Mouse (Mus musculus) heart, embryonic 14.5 days (tissue): ENCODE data around the gene Pecr. TPM values are rescaled to one million over a fixed set of nuclear protein-coding genes. Genes with fewer than 3 reads are reported as not detected.

Experiments
- ATAC-seq: fragments of 200-750 bp; cut with Nextera tagmentation; 2 replicates; pipeline ENCODE4 v1.8.0; 2017; ENCODE audit warnings: low read depth, moderate TSS enrichment; ENCODE audit not compliant: insufficient number of reproducible peaks, insufficient read depth, low FRiP score
- H3K27ac ChIP-seq, 2 experiments: fragments of 200-500 bp in 1 of 2; fragments of 300-500 bp in 1 of 2; sonication (generic) in 1 of 2; replicated peaks in 1 of 2; 2 replicates each; pipeline ENCODE4 v1.5.1; 2012 to 2014; ENCODE audit warnings: low read depth in 2 of 2, low read length in 2 of 2, control low read depth in 1 of 2, mild to moderate bottlenecking in 1 of 2, mixed read lengths in 1 of 2; ENCODE audit not compliant: control insufficient read depth in 1 of 2, insufficient read depth in 1 of 2
- H3K27me3 ChIP-seq: fragments of 300-500 bp; sonication (generic); 2 replicates; pipeline ENCODE4 v1.6.1; 2014; ENCODE audit warnings: mild to moderate bottlenecking, low read length, control low read depth; ENCODE audit not compliant: control insufficient read depth, insufficient read depth
- H3K36me3 ChIP-seq: fragments of 300-500 bp; sonication (generic); 2 replicates; pipeline ENCODE4 v1.6.1; 2014; ENCODE audit warnings: mild to moderate bottlenecking, control low read depth, low read length, mixed read lengths; ENCODE audit not compliant: control insufficient read depth, insufficient read depth
- H3K4me1 ChIP-seq, 2 experiments: fragments of 200-500 bp in 1 of 2; fragments of 300-500 bp in 1 of 2; sonication (generic) in 1 of 2; 2 replicates each; pipeline ENCODE4 v1.6.1; 2012 to 2014; ENCODE audit warnings: low read length in 2 of 2, control low read depth in 1 of 2, mixed read lengths in 1 of 2; ENCODE audit not compliant: control insufficient read depth in 2 of 2, insufficient read depth in 2 of 2
- H3K4me2 ChIP-seq: fragments of 300-500 bp; sonication (generic); 2 replicates; pipeline ENCODE4 v1.6.1; 2014; ENCODE audit warnings: mild to moderate bottlenecking, low read length
- H3K4me3 ChIP-seq, 2 experiments: fragments of 200-500 bp in 1 of 2; fragments of 300-500 bp in 1 of 2; sonication (generic) in 1 of 2; 2 replicates each; pipeline ENCODE4 v1.5.1; 2012 to 2014; ENCODE audit warnings: low read length in 2 of 2, mild to moderate bottlenecking in 2 of 2, control low read depth in 1 of 2, low read depth in 1 of 2, moderate library complexity in 1 of 2; ENCODE audit not compliant: control insufficient read depth in 1 of 2, insufficient read depth in 1 of 2
- H3K9ac ChIP-seq: fragments of 300-500 bp; sonication (generic); 2 replicates; pipeline ENCODE4 v1.6.1; 2014; ENCODE audit warnings: mild to moderate bottlenecking, low read length
- H3K9me3 ChIP-seq: fragments of 300-500 bp; sonication (generic); 2 replicates; pipeline ENCODE4 v1.6.1; 2016; ENCODE audit warnings: low read length, control low read depth; ENCODE audit not compliant: control insufficient read depth
- WGBS: fragments of 180-500 bp; shearing (Covaris S2); extraction: QIAGEN DNeasy Blood & Tissue Kit; methylation state at CpG from one replicate; pipeline ENCODE4 v1.1.7; 2014; 5-methylcytosine and 5-hydroxymethylcytosine counted together
- polyA plus RNA-seq: library from polyadenylated mRNA; unstranded; fragments of >200 nt; fragmentation: Nextera tagmentation; extraction: Ambion mirVana; gene quantifications from 2 replicates; pipeline ENCODE4 v1.2.1, GENCODE M21; 2014

Gene Pecr
- polyA plus RNA-seq, 1 experiment from 2014 or later: 23.8 TPM

GRCm38 (mm10) chr1:72313399-72314039, 29.4 kb upstream of the Pecr start:
- ATAC-seq: no peak
- 76% methylated on average over 5 of the region's 5 CpGs for WGBS
- Histone ChIP-seq H3K9me3 (no peaks in the 10 kb centered on the region), H3K27me3 (no peaks in the 10 kb centered on the region; the same call in 1 of the 2 replicates), H3K4me1 (no peaks in the 10 kb centered on the region), H3K9ac (no peak overlapping the region), H3K27ac (no peak overlapping the region), H3K36me3 (peaks cover 35% of the 10 kb centered on the region), H3K4me2 (no peak overlapping the region), H3K4me3 (no peak overlapping the region)

- no peaks in the 10 kb centered on the region; the same call in 1 of the 2 replicates for H3K27me3 ChIP-seq
- no peak for ATAC-seq
Measured at GRCm38 (mm10) chr1:72312701-72313398, 28.7 kb upstream of the Pecr start.

GRCm38 (mm10) chr1:72309744-72310424, 25.8 kb upstream of the Pecr start:
- peaks cover 13% of the 10 kb centered on the region; the same call in 1 of the 2 replicates for H3K36me3 ChIP-seq
- no peak for ATAC-seq
- no peak overlapping the region for H3K4me3 ChIP-seq
- H3K9me3 ChIP-seq: no peaks in the 10 kb centered on the region
- no peak overlapping the region for H3K4me2 ChIP-seq
- H3K9ac ChIP-seq: no peak overlapping the region
- no peaks in the 10 kb centered on the region; the same call in 1 of the 2 replicates for H3K27me3 ChIP-seq
- 83% methylated on average over 6 of the region's 6 CpGs for WGBS
- H3K27ac ChIP-seq: no peak overlapping the region
- no peaks in the 10 kb centered on the region; a peak in 1 of 4 replicates for H3K4me1 ChIP-seq

More at GRCm38 (mm10) chr1:72312701-72313398, 28.7 kb upstream of the Pecr start:
- Histone ChIP-seq H3K4me2 (no peak overlapping the region), H3K27ac (no peak overlapping the region), H3K9ac (no peak overlapping the region), H3K4me1 (no peaks in the 10 kb centered on the region), H3K9me3 (no peaks in the 10 kb centered on the region), H3K36me3 (peaks cover 29% of the 10 kb centered on the region), H3K4me3 (no peak overlapping the region)
- 88% methylated on average over 9 of the region's 9 CpGs for WGBS

GRCm38 (mm10) chr1:72308919-72309318, 24.8 kb upstream of the Pecr start:
- H3K27me3 ChIP-seq: no peaks in the 10 kb centered on the region
- no peaks in the 10 kb centered on the region for H3K9me3 ChIP-seq
- no peak overlapping the region for H3K27ac ChIP-seq
- no peak overlapping the region for H3K4me2 ChIP-seq
- peaks cover 11% of the 10 kb centered on the region; the same call in 1 of the 2 replicates for H3K36me3 ChIP-seq
- no peak overlapping the region for H3K4me3 ChIP-seq
- H3K4me1 ChIP-seq: no peaks in the 10 kb centered on the region; a peak in 1 of 4 replicates
- ATAC-seq: no peak
- 64% methylated on average over 4 of the region's 4 CpGs for WGBS
- no peak overlapping the region for H3K9ac ChIP-seq

- Histone ChIP-seq H3K4me1 (no peaks in the 10 kb centered on the region; a peak in 1 of 4 replicates), H3K4me3 (peak within 1 kb of the TSS; percentile 52 to 91), H3K4me2 (peak within 1 kb of the TSS; percentile 81), H3K36me3 (peaks cover 9% of the 10 kb centered on the region; the same call in 1 of the 2 replicates), H3K27me3 (no peaks in the 10 kb centered on the region), H3K9ac (peak within 1 kb of the TSS; percentile 73), H3K27ac (peak within 1 kb of the TSS; percentile 83 to 93), H3K9me3 (no peaks in the 10 kb centered on the region)
- under 1% methylated on average over 21 of the region's 21 CpGs for WGBS
- peak; percentile 90 for ATAC-seq
Measured at GRCm38 (mm10) chr1:72307317-72307798, 23.2 kb upstream of the Pecr start, which contains the start of gene Xrcc5. Xrcc5 (plus strand) TSS chr1:72307421.

GRCm38 (mm10) chr1:72306679-72307181, 22.6 kb upstream of the Pecr start:
- H3K9me3 ChIP-seq: no peaks in the 10 kb centered on the region
- peak overlapping the region; percentile 83 to 93 for H3K27ac ChIP-seq
- H3K36me3 ChIP-seq: peaks cover 5% of the 10 kb centered on the region; the same call in 1 of the 2 replicates
- ATAC-seq: peak; percentile 63; the same call in 1 of the 2 replicates
- H3K27me3 ChIP-seq: no peaks in the 10 kb centered on the region
- H3K9ac ChIP-seq: peak overlapping the region; percentile 73
- 4% methylated on average over 11 of the region's 11 CpGs for WGBS
- H3K4me3 ChIP-seq: peak overlapping the region; percentile 52 to 91
- no peaks in the 10 kb centered on the region; a peak in 1 of 4 replicates for H3K4me1 ChIP-seq
- H3K4me2 ChIP-seq: peak overlapping the region; percentile 81

GRCm38 (mm10) chr1:72306241-72306640, 22.1 kb upstream of the Pecr start:
- Histone ChIP-seq H3K36me3 (peaks cover under 1% of the 10 kb centered on the region; the same call in 1 of the 2 replicates), H3K4me2 (peak overlapping the region; percentile 81), H3K4me3 (no peak overlapping the region; a peak in 1 of 4 replicates), H3K4me1 (no peaks in the 10 kb centered on the region; a peak in 1 of 4 replicates), H3K27me3 (no peaks in the 10 kb centered on the region), H3K9me3 (no peaks in the 10 kb centered on the region), H3K9ac (no peak overlapping the region), H3K27ac (no peak overlapping the region)
- ATAC-seq: no peak
- 44% methylated on average over 3 of the region's 3 CpGs for WGBS
